Mouse (Mus musculus) erythroblast, embryonic 14.5 days (primary cell): Measurements from ENCODE around the gene Uap1. TPM values are rescaled to one million over a fixed set of nuclear protein-coding genes. Genes with fewer than 3 reads are reported as not detected.

ENCODE experiments used
- H3K27me3 ChIP-seq: 2 replicates; pipeline ENCODE4 v1.6.1; 2012; ENCODE audit warnings: inconsistent platforms; ENCODE audit not compliant: control insufficient read depth
- H3K36me3 ChIP-seq: 2 replicates; pipeline ENCODE4 v1.6.1; 2012; ENCODE audit warnings: mild to moderate bottlenecking, inconsistent platforms; ENCODE audit not compliant: control insufficient read depth
- H3K4me1 ChIP-seq: 2 replicates; pipeline ENCODE4 v1.6.1; 2012; ENCODE audit warnings: inconsistent platforms; ENCODE audit not compliant: control insufficient read depth
- H3K4me3 ChIP-seq: replicated peaks from 2 replicates; pipeline ENCODE3; 2012; ENCODE audit warnings: moderate library complexity, mild to moderate bottlenecking, inconsistent platforms
- H3K9me3 ChIP-seq: 2 replicates; pipeline ENCODE4 v1.6.1; 2012; ENCODE audit warnings: low read length, inconsistent platforms, mixed read lengths; ENCODE audit not compliant: control insufficient read depth
- GATA1 ChIP-seq: IDR thresholded peaks from 2 replicates; pipeline ENCODE4 v1.6.1; 2012; ENCODE audit warnings: low read length, inconsistent platforms, mixed read lengths
- TAL1 ChIP-seq: IDR thresholded peaks from 3 replicates; pipeline ENCODE4 v1.6.1; 2012; ENCODE audit warnings: low read length, inconsistent platforms, mixed read lengths
- polyA plus RNA-seq: library from polyadenylated mRNA; stranded (reverse); fragments of >175 nt; gene quantifications from 2 replicates; pipeline ENCODE4 v1.2.3, GENCODE M21; 2012

Uap1 gene
- polyA plus RNA-seq, 1 experiment, result 0.32 TPM

DNA sequence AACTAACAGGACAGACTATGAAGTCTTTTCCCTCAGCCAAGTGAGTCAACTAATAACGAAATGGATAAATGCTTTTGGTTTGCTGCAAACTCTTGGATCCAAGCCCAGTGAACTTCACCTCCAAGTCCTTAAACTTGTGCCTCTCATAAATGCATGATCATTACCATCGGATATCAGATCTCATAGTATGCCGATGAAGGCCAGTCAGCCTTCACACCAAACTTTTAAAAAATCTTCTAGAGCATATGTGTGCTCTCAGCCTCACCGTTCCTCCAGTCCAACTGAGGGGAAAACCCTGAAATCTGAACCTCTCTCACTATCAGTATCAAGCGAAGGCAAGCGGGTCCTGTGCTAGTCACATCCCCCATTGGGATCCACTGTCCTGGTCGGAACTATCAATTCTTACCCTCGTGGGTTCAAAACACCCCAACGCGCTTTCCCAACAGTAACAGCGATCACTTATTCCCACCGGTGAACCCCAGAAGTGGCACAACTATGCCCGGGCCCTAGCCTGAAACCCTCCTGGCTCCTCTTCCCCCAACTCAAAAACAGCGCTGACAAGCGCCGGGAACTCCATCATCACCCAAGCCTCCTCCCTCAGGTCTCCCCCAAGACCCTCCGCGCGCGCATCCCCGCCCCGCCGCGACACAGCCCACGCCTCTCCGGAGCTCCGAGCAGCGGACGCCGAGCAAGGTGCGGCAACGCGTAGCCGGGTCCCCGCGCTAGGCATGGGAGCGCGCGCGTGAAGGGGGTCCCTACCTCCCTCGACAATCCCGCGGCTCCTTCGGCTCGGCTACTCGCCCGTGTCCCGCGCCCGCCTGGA is 555 bp downstream of the Uap1 start:
- peak overlapping the region; percentile 91 for H3K4me3 ChIP-seq
- TF ChIP-seq GATA1 (no peak), TAL1 (no peak)
- H3K27me3 ChIP-seq, result no peaks in the 10 kb centered on the region
- peaks cover 39% of the 10 kb centered on the region for H3K4me1 ChIP-seq
- H3K9me3 ChIP-seq, result no peaks in the 10 kb centered on the region
- peaks cover 4% of the 10 kb centered on the region for H3K36me3 ChIP-seq

DNA sequence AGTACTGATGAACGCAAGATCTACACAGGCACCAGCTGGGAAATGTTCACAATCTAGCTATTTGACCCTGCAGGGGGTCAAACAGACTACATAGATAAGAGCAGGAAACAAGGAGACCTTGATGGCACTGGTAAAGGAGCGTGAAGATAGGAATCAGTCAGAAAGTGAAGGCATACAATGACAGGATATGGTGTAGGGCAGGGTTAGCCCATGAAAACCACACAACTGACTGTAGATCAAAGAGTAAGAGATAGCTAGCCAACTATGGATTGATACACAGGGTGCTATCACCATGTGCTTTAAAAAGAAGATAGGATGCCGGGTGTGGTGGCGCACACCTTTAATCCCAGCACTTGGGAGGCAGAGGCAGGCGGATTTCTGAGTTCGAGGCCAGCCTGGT is 7.0 kb downstream of the Uap1 start:
- peaks cover 7% of the 10 kb centered on the region for H3K4me1 ChIP-seq
- TF ChIP-seq TAL1 (no peak), GATA1 (no peak)
- no peaks in the 10 kb centered on the region for H3K9me3 ChIP-seq

DNA sequence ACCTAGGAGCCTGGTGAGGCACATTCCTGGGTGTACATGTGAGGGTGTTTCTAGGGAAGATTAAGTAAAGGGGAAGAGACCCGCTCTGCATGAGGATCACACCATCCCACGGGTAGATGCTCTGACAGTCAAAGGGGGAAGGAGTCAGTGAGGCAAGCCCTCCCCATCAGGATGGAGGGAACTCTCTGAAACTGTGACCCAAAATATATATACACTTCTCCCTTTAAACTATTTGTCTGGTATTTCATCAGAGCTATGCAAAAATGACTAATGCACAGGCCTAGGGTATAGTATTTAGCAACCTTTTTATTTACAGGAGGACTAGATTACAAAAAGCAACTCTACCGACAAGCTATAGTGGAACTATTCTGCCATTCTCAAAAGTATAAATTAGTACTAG is 9.8 kb downstream of the Uap1 start:
- H3K4me3 ChIP-seq, result no peak overlapping the region
- peaks cover 4% of the 10 kb centered on the region for H3K4me1 ChIP-seq
- H3K9me3 ChIP-seq, result no peaks in the 10 kb centered on the region
- TF ChIP-seq TAL1 (no peak), GATA1 (no peak)
- H3K27me3 ChIP-seq, result no peaks in the 10 kb centered on the region
- H3K36me3 ChIP-seq, result peaks cover 59% of the 10 kb centered on the region

More for the DNA sequence above, 7.0 kb downstream of the Uap1 start:
- Histone ChIP-seq H3K4me3 (no peak overlapping the region), H3K27me3 (no peaks in the 10 kb centered on the region), H3K36me3 (peaks cover 38% of the 10 kb centered on the region)

DNA sequence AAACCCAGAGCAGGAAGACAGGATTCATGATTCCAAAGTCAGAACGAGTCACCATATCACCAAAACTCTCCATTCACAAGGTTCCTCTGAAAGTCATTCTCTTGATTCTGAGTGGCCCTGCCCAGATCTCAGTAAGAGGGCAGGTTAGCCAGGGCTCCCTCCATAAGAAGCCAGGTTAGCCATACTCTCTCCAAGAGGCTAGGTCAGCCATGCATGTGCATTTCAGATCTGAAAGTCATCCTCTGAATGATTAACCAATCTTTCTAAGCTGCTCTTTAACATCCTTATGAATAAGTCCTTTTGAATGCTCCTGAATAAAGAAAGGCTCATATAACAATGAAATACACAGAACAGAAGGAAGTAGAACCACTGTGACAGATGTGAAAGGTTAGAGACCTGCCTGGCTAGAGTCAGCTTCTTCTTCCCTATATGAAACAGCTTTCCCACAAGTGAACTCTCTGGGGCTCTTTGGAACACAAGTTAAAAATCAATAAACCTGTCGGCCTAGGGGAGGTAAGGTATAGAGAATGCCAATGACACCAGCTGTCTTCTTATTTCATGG is 10.6 kb downstream of the Uap1 start:
- TF ChIP-seq GATA1 (no peak), TAL1 (no peak)
- no peaks in the 10 kb centered on the region for H3K9me3 ChIP-seq
- H3K4me1 ChIP-seq, result peaks cover 4% of the 10 kb centered on the region
- peaks cover 62% of the 10 kb centered on the region for H3K36me3 ChIP-seq
- no peak overlapping the region for H3K4me3 ChIP-seq
- H3K27me3 ChIP-seq, result no peaks in the 10 kb centered on the region

DNA sequence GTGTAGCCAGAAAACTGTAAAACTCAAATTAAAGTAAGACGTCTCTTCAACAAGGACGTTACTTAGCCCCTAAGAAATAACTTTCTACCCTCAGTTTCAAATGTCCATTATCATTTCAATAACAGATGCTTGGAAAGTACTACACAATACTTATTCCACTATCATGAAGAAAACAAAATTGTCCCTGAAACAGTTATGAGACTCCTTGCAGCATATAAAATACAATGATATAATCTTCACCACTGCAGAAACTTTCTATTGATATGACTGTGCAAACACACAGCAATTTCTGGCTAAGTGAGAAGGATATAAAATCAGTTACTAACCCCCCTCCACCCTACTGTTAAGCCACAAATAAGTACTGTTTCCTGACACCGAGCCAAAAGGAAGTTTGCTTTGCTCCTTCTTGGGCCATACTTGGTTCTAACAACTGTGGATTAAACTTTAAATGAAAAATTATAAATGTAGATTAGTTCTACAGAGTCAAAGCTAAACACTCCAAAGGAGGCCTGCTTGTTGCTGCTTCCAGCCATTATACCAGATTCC is 11.3 kb downstream of the Uap1 start:
- H3K27me3 ChIP-seq, result no peaks in the 10 kb centered on the region
- no peaks in the 10 kb centered on the region for H3K9me3 ChIP-seq
- H3K4me3 ChIP-seq, result no peak overlapping the region
- TF ChIP-seq TAL1, result no peak
- TF ChIP-seq GATA1, result no peak
- peaks cover 4% of the 10 kb centered on the region for H3K4me1 ChIP-seq
- H3K36me3 ChIP-seq, result peaks cover 64% of the 10 kb centered on the region

DNA sequence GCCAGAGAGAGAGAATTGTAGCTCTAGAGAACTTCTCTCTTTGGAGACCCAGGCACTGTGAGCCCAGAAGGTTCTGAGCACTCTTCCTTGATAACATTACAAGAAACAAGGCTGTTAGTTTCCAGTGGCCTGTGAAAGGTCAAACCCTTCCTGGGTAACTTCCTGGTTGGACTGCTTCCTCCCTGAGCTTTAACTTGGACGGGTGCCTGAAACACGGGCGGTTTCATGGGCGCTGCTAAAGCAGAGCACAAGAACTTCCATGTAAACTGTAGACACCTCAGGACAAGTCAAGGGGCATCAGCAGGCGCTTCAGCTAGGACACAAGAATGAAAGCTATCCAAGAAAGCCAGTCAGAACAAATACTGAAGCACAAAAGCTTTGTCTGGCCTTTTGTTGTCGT is 12.9 kb downstream of the Uap1 start:
- TF ChIP-seq TAL1 (no peak), GATA1 (no peak)

DNA sequence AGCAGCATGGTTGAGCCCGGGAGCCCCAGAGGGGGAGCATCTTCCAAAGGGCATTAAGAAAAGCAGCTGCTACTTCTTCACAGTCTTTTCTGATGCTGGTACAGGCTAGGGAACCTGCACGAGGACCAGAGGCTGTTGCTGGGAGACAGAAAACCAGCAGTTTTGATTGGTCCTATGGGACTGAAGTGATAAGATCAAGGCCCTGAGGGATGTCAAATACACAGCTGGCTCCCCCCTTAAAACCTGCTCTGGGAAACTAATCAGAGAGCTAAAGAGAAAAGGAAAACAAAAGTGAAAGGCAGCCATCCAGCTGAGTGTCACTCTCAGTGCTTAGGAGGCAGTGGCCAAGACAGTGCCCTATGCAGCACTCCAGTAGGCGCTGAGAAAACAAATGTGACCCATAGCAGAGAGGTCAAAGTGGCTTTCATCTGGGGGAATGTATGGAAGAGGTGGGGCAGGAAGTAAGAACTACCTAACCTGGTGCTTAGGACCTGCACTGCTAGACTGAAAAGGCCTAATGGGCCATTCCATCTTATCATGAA is 14.3 kb downstream of the Uap1 start:
- Histone ChIP-seq H3K4me3 (no peak overlapping the region), H3K4me1 (no peaks in the 10 kb centered on the region), H3K9me3 (no peaks in the 10 kb centered on the region), H3K36me3 (peaks cover 63% of the 10 kb centered on the region), H3K27me3 (no peaks in the 10 kb centered on the region)
- TF ChIP-seq GATA1 (no peak), TAL1 (no peak)

More for the DNA sequence above, 12.9 kb downstream of the Uap1 start:
- Histone ChIP-seq H3K4me3 (no peak overlapping the region), H3K4me1 (no peaks in the 10 kb centered on the region), H3K27me3 (no peaks in the 10 kb centered on the region), H3K36me3 (peaks cover 71% of the 10 kb centered on the region), H3K9me3 (no peaks in the 10 kb centered on the region)

DNA sequence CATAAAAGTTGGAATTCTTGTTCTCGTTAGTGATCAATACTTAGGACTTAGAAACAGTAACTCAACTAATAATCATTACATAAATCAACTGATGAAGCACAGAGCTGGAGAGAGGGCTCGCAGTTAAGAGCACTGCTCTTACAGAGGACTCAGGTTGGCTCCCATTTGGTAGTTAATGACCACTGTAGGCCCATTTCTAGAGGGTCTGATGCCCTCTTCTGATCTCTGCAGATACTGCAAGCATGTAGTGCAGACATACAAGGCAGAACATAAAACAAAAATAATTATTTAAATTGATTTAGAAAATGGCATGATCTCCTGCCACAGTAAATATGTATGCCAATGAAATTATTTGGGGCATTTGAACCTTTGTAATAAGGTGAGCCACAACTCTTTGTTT is 15.1 kb downstream of the Uap1 start:
- H3K36me3 ChIP-seq, result peaks cover 59% of the 10 kb centered on the region
- H3K27me3 ChIP-seq, result no peaks in the 10 kb centered on the region
- no peaks in the 10 kb centered on the region for H3K4me1 ChIP-seq
- H3K9me3 ChIP-seq, result no peaks in the 10 kb centered on the region
- no peak overlapping the region for H3K4me3 ChIP-seq
- TF ChIP-seq GATA1 (no peak), TAL1 (no peak)

DNA sequence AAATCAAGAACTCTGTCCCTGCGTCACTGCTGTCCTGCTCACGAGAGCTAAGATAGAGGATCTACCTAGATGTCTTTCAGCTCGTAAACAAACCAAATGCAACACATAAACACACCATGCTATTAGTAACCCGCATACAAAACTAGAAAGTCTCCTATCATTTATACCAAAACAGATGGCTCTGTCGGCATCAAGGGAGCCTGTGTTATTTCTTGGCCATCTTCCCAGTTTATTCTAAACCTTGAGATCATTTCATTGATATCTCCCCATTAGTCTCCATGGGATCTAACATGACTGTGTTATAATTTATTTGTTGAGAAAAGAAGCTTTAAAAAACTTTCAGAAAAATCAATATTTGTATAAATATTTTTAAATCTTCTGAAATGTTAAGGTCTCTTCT is 19.0 kb downstream of the Uap1 start:
- Histone ChIP-seq H3K4me1 (no peaks in the 10 kb centered on the region), H3K36me3 (peaks cover 41% of the 10 kb centered on the region), H3K4me3 (no peak overlapping the region), H3K27me3 (no peaks in the 10 kb centered on the region), H3K9me3 (no peaks in the 10 kb centered on the region)
- no peak for TF ChIP-seq TAL1
- no peak for TF ChIP-seq GATA1
